Mouse (Mus musculus): ENCODE results near the gene Cd163l1. TPM values are rescaled to one million over a fixed set of nuclear protein-coding genes. Genes with fewer than 3 reads are reported as not detected.

The Cd163l1 gene
- not detected in 2 replicates for polyA plus RNA-seq (2016; fragmentation: Nextera tagmentation; extraction: Ambion mirVana)

DNA sequence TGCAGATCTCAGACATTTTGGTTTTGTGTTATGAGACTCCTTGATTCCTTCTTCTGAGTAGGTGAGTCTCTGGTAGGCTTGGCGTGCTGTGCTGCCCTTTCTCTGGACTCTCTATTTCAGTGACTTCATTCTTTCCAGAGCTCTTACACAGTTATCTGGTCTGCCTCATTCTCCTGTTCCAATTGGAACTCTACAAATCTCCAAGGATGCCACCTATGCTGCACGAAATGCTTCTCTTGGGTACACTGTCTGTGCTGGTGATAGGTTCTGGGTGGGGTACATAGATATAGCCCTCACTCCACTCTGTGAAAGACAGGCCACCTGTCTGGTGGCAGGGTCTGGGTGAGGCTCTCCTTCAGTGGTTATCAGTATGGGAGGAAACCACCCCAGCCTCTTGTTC is at the start of gene Cd163l1:
Gene Cd163l1 (plus strand): TSS at position 301 of the 400 bp plus-strand sequence.
- H3K4me1 ChIP-seq: no peaks in the 10 kb centered on the region
- no peaks in the 10 kb centered on the region for H3K36me3 ChIP-seq
- no peak for DNase-seq (ENCODE audit: low spot score)
- H3K27ac ChIP-seq: no peak within 1 kb of the TSS
- no peaks in the 10 kb centered on the region for H3K27me3 ChIP-seq (ENCODE audit: insufficient read depth, poor library complexity, severe bottlenecking)
- no peaks in the 10 kb centered on the region for H3K9me3 ChIP-seq
- 87% methylated on average over 2 of the region's 2 CpGs for WGBS
- H3K4me3 ChIP-seq: no peak within 1 kb of the TSS

DNA sequence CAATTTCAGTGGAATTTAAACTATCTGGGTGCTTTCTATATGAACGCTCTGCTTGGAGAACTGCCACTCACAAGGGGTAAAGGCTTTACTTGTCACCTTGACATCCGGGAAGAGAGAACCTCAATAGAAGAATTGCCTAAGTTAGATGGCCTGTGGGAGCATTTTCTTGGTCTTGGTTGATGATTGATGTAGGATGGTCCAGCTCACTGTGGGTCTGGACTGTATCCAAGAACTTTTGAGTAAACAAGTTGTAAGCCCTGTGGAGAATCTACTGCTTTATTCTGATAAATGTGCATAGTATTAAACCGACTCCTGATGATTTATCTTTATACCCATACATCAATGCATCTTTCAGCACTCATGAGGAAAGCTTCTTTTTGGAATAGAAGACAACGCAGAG is 48.7 kb upstream of the Cd163l1 start:
- Histone ChIP-seq H3K27ac (no peak overlapping the region), H3K4me1 (no peaks in the 10 kb centered on the region), H3K9me3 (no peaks in the 10 kb centered on the region), H3K36me3 (no peaks in the 10 kb centered on the region), H3K4me3 (no peak overlapping the region), H3K27me3 (ENCODE audit: insufficient read depth, poor library complexity, severe bottlenecking) (no peaks in the 10 kb centered on the region; the same call in 1 of the 2 replicates)
- WGBS: 79% methylated on average over 4 of the region's 4 CpGs
- no peak for DNase-seq (ENCODE audit: low spot score)

DNA sequence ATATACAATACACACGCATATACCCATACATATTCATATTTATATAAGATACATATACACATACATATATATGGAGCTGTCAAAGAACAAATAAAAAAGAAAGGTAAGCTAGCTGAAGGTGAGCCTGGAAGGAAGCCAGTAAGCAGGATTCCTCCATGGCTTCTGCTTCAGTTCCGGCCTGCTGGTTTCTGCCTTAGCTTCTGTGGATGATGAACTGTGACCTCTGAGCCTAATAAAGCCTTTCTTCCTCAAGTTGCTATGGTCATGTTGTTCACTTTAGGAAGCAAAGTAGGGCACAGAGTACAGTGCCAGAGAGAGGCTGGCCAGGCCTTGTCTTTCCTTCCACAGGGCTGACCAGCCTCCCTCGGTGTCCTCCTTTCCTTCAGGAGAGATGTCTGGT is 47.2 kb upstream of the Cd163l1 start:
- no peaks in the 10 kb centered on the region for H3K4me1 ChIP-seq
- no peak overlapping the region for H3K27ac ChIP-seq
- 83% methylated on average over 3 of the region's 3 CpGs for WGBS
- no peaks in the 10 kb centered on the region for H3K36me3 ChIP-seq
- H3K4me3 ChIP-seq: no peak overlapping the region
- H3K9me3 ChIP-seq: no peaks in the 10 kb centered on the region
- no peak for DNase-seq (ENCODE audit: low spot score)
- no peaks in the 10 kb centered on the region; the same call in 1 of the 2 replicates for H3K27me3 ChIP-seq (ENCODE audit: insufficient read depth, poor library complexity, severe bottlenecking)

DNA sequence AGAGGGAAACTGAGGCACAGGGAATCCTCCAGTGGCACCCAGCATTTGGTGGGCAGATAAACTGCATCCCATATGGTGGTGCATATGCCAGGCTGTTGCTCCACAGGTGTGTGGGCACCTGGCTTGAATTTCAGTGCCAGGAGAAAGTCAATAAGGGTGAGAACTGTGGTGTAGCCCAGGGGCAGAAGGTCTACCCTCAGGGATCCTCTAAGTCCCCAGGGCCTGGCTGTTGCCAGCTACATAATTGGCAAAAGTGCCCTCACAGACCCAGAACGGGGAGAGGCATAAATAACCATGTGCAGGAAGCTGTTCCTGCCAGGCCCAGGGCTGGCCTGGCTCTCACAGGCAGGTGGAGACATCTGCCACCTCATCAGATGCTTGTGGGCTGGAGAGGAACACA is 45.1 kb upstream of the Cd163l1 start, which contains the start of gene Olfr523:
Gene Olfr523 (plus strand): TSS at position 282 of the 400 bp plus-strand sequence.
- WGBS: 50% methylated on average over 1 of the region's 1 CpGs
- H3K27me3 ChIP-seq (ENCODE audit: insufficient read depth, poor library complexity, severe bottlenecking): peaks cover 5% of the 10 kb centered on the region; the same call in 1 of the 2 replicates
- H3K4me1 ChIP-seq: no peaks in the 10 kb centered on the region
- no peaks in the 10 kb centered on the region for H3K36me3 ChIP-seq
- H3K27ac ChIP-seq: no peak within 1 kb of the TSS
- H3K4me3 ChIP-seq: no peak within 1 kb of the TSS
- no peak for DNase-seq (ENCODE audit: low spot score)
- no peaks in the 10 kb centered on the region for H3K9me3 ChIP-seq

DNA sequence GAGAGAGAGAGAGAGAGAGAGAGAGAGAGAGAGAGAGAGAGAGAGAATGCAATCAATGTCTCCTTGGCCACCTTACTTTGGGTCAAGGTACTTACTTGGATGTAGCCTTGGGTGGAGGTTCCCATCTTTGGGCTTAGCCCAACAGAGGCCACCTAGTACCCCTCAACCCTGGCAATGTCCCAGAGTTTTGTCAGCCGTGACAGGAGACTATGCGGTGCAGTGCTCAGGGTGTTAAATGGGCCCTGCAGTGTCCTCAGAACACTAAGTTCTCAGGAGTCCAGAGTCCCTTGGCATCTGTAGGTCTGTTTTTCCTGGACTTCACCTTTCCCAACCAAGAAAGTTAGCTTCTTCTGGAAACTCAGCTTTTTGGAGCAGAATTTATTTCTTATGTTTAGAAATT is 38.9 kb upstream of the Cd163l1 start:
- Histone ChIP-seq H3K9me3 (no peaks in the 10 kb centered on the region), H3K27ac (no peak overlapping the region), H3K36me3 (no peaks in the 10 kb centered on the region), H3K27me3 (ENCODE audit: insufficient read depth, poor library complexity, severe bottlenecking) (peaks cover 5% of the 10 kb centered on the region; the same call in 1 of the 2 replicates), H3K4me1 (no peaks in the 10 kb centered on the region), H3K4me3 (no peak overlapping the region)
- DNase-seq (ENCODE audit: low spot score): no peak
- 79% methylated on average over 2 of the region's 2 CpGs for WGBS

DNA sequence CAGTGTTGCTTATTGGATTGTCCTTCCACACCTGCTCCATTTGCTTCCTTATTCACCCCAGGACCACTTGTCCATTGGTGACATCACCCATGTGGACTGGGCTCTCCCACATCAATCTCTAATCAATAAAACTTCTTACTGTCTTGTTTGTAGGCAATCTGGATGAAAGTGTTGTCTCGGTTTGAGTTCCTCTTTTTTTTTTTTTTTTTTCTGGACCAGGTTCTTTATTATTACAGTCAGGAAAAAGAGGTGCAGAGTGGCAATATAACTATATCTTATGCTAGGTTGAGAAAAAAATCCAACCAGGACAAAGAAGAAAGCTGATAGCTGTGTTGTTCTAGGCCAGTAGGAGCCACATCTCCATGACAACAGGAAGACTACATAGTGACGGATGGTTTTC is 37.4 kb upstream of the Cd163l1 start:
- no peaks in the 10 kb centered on the region for H3K4me1 ChIP-seq
- WGBS: 69% methylated on average over 2 of the region's 2 CpGs
- H3K4me3 ChIP-seq: no peak overlapping the region
- no peaks in the 10 kb centered on the region for H3K36me3 ChIP-seq
- no peak for DNase-seq (ENCODE audit: low spot score)
- H3K27ac ChIP-seq: no peak overlapping the region
- H3K27me3 ChIP-seq (ENCODE audit: insufficient read depth, poor library complexity, severe bottlenecking): peaks cover 5% of the 10 kb centered on the region; the same call in 1 of the 2 replicates
- H3K9me3 ChIP-seq: no peaks in the 10 kb centered on the region

DNA sequence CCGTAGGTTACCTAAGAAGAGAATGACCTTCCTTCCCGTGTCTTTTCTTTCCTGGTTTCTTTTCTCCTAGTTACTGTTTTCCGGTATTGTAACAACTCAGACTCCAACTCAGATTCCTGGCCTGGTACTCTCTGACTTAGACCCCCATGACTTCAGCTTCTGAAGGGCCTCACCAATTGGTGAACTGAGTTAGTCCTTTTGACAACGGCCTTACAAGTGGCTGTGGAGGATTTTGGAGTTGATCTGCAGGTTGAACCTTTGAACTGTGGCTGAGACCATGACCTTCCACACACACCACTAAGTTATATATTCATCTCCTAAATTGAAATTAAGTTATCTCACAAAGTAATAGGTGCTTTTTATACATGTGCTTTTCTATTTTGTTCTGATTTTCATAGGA is 33.9 kb upstream of the Cd163l1 start:
- Histone ChIP-seq H3K4me3 (no peak overlapping the region), H3K9me3 (no peaks in the 10 kb centered on the region), H3K27ac (no peak overlapping the region), H3K27me3 (ENCODE audit: insufficient read depth, poor library complexity, severe bottlenecking) (no peaks in the 10 kb centered on the region; the same call in 1 of the 2 replicates), H3K4me1 (no peaks in the 10 kb centered on the region), H3K36me3 (no peaks in the 10 kb centered on the region)
- 78% methylated on average over 4 of the region's 4 CpGs for WGBS
- no peak for DNase-seq (ENCODE audit: low spot score)

DNA sequence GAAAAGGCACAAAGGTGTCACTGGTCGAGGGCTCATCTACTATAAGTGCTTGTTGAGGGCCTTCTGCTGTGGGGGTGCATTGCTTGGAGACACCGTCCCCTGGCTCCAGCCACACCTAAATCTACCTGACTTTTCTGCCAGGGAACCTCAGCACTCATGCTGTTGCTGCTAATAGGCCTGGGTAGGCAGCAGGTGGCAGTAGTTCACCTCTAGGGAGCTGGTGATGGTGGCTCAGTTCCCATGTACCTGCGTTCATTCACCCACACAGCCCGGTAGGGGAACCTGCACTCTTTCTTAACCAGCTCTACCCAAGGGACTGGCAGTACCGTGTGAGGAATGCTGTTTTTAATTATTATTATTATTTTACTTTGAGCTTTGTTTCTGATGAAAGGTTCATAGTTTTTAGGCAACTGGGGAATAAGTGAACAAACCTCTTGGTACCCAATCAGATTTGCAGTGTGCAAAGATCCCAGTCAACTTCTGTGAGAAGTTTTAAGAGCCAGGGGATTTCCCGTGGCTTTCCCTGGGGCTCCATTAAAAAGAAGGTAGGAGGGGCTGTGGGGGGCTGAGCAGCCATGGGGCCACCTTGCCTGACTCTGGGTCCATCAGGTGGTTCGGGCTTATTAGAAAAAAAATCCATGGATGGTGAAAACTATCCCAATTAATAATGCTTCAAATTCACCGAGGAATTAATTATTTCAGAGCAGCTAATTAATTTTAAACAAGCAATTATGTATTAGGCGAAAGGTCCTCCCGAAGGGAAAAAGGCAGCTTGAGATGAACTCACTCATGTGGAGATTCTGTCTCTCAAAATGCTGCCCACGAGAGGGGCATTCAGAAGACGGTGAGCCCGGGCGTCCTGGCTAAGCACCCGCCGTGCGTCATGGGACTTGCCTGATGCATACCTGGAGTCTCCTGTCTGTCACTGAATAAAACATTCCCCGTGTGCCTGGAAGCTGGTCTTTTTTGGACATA is 31.1 kb upstream of the Cd163l1 start:
- WGBS: 67% methylated on average over 18 of the region's 18 CpGs
- Histone ChIP-seq H3K4me3 (no peak overlapping the region), H3K27ac (no peak overlapping the region), H3K9me3 (no peaks in the 10 kb centered on the region), H3K4me1 (no peaks in the 10 kb centered on the region), H3K36me3 (no peaks in the 10 kb centered on the region), H3K27me3 (ENCODE audit: insufficient read depth, poor library complexity, severe bottlenecking) (no peaks in the 10 kb centered on the region; the same call in 1 of the 2 replicates)
- no peak for DNase-seq (ENCODE audit: low spot score)

DNA sequence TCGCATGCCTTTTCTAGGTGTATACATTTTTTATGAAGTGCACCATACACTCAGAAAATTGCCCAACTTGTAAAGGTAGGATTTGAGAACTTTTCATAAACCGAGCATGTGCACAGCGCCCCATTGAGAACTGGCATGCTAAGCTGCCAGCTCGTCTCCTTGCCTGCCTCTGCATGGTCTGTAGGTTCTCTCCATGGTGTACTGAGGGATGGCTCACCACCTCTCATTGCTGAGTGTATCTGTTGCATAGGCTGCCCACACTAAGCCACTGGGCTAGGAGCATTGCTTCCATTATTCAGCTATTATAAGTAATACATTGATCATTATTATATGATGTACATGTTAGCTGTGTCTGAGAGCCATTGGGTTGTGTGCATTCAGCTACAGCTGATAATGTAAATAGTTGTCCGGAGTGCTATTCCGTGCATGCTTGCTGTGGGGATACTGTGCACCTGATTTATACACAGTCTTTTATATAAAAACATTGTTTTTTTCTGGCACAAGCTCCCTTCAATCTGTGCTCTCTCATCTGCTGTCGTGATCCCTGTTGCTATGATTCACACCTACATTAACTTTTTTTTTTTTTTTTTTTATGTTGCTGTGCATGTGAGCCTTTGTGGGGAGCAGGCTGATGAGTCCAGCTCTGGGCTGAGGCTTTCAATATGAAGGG is 30.2 kb upstream of the Cd163l1 start:
- no peak overlapping the region for H3K27ac ChIP-seq
- DNase-seq (ENCODE audit: low spot score): peak; percentile 50
- H3K27me3 ChIP-seq (ENCODE audit: insufficient read depth, poor library complexity, severe bottlenecking): no peaks in the 10 kb centered on the region; the same call in 1 of the 2 replicates
- WGBS: 77% methylated on average over 7 of the region's 7 CpGs
- no peaks in the 10 kb centered on the region for H3K36me3 ChIP-seq
- no peak overlapping the region for H3K4me3 ChIP-seq
- no peaks in the 10 kb centered on the region for H3K9me3 ChIP-seq
- no peaks in the 10 kb centered on the region for H3K4me1 ChIP-seq

DNA sequence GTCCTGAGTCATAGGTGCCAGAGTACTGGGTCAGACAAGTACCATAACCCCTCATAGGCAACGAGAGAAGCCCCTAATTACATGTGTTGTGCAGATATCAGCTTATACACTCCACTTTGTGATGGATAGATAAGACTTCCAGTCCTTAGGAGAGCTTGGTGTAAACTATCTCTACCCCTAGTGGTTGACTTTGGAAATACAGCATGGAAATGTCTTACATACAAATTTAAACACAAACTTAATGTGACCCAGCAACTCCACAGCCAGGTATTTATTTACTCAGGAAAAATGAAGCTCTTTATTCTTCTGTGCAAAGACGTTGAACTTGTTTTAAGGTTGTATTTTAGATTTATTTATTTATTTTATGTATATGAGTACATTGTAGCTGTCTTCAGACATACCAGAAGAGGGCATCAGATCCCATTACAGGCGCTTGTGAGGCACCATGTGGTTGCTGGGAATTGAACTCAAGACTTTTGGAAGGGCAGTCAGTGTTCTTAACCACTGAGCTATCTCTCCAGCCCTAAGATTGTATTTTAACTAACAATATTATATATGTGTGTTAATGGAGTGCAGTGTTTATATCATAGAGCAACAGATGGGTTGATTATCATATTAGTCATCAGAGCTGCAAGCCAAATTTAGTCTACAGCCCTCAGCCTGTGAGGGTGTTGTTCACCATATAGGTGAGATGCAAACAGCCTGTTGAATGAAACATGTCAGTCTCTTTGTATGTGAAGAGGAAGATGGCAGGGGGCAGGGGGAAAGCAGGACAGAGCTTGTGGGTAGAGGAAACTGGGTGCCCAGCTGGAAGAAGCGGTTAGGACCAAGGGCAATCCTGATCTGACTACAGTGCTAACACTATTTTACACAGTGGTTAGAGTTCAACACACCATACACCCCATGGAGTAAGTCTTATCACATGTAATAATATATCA is 29.4 kb upstream of the Cd163l1 start:
- Histone ChIP-seq H3K27me3 (ENCODE audit: insufficient read depth, poor library complexity, severe bottlenecking) (no peaks in the 10 kb centered on the region; the same call in 1 of the 2 replicates), H3K9me3 (no peaks in the 10 kb centered on the region), H3K4me1 (no peaks in the 10 kb centered on the region), H3K4me3 (no peak overlapping the region), H3K27ac (no peak overlapping the region), H3K36me3 (no peaks in the 10 kb centered on the region)
- 53% methylated on average over 4 of the region's 4 CpGs for WGBS
- peak; percentile 61 for DNase-seq (ENCODE audit: low spot score)

DNA sequence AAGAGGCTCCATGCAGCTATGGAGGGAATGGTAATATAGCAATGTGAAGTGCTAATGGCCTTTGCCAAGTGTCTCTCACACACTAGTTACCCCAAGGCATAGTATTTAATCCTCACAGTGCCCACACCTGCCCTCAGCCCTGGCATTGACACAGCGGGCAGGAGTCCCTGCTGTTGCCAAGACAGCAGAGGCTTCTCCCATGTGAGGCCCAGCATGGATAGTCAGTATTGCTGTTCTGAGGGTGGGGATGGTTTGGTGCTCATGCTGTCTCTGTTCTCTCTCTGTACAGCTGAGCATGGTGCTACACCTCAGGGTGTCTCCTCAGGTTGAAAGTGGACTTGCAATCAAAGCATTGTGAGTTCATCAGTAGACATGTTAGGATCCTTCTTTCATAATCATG is 27.6 kb upstream of the Cd163l1 start:
- 88% methylated on average over 1 of the region's 1 CpGs for WGBS
- Histone ChIP-seq H3K4me1 (no peaks in the 10 kb centered on the region), H3K9me3 (no peaks in the 10 kb centered on the region), H3K36me3 (no peaks in the 10 kb centered on the region), H3K4me3 (no peak overlapping the region), H3K27ac (no peak overlapping the region), H3K27me3 (ENCODE audit: insufficient read depth, poor library complexity, severe bottlenecking) (no peaks in the 10 kb centered on the region; the same call in 1 of the 2 replicates)
- peak; percentile 66 for DNase-seq (ENCODE audit: low spot score)

DNA sequence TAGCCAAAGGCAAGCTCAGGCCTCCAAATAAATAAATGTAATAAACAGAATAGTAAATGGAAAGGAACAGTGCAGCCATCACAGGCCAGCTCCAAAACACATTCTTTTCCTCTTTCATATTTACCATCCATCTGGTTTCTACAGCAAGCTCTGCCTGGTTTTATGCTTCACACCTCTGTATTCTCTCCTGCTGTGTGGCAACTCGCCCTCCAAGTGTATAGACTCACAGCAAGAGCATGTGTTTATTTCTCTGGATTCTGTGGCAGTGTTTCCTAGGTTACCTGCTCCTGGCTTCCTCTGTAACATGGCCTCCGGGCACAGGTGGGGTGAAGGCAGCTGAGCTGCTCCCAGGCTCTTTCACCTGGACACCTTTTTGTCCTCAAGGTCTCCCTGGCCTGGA is 25.6 kb upstream of the Cd163l1 start:
- DNase-seq (ENCODE audit: low spot score): peak; percentile 64
- Histone ChIP-seq H3K4me1 (no peaks in the 10 kb centered on the region), H3K27ac (no peak overlapping the region), H3K27me3 (ENCODE audit: insufficient read depth, poor library complexity, severe bottlenecking) (no peaks in the 10 kb centered on the region; the same call in 1 of the 2 replicates), H3K4me3 (no peak overlapping the region), H3K36me3 (no peaks in the 10 kb centered on the region), H3K9me3 (no peaks in the 10 kb centered on the region)
- WGBS: 51% methylated on average over 2 of the region's 2 CpGs

All from heart, embryonic 10.5 days (tissue).